Mouse (Mus musculus) activated CD4-positive, CD25-positive, alpha-beta regulatory T cell, adult 9 weeks (primary cell): ENCODE measurements around the gene Parpbp. TPM values are rescaled to one million over a fixed set of nuclear protein-coding genes. Genes with fewer than 3 reads are reported as not detected.

Source experiments
- polyA plus RNA-seq: library from polyadenylated mRNA; unstranded; fragments of 100-300 nt; shearing (Covaris generic); gene quantifications from one replicate; pipeline ENCODE4 v1.2.1, GENCODE M21; 2017

The Parpbp gene
- polyA plus RNA-seq, result 2.2 TPM

DNA sequence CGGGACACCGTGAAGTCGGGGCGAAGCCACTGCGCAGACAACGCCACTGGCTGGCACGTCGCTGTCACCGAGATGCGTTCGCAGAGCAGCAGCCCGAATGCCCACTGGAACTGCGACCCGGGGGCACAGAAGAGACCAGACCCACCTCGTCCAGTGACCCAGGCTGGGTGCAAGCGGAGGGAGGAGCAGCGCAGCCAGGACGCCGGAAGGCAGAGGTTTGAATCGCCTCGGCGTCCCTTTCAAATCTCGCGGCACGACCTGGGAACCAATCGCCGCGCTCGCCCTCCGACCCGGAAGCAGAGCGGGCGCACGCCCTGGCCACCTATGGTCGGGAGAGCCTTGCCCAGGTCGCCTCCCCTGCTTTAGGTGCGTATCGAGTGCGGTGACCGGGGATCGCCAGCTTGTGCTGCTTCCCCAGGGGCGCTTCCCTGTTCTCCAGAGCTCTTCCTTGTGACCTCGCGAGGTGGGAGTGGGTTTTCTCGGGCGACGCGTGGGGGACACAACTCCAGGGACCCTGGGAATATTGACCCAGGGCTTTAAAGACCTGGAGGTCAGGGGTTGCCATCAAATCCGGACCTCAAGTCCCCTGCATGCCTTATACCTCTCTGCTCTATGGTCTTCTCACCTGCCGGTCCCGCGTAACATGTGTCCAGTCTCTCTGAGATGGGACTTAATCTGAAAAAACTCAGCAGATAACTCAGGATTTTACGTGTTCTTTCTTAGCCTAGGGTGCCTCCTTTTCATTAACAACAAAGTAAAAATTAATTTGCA is at the start of gene Parpbp, which contains the start of gene Nup37:
Gene Parpbp, minus strand, starts transcription at position 235 of the 771 bp plus-strand sequence.
Gene Nup37, plus strand, starts transcription at position 286 of the 771 bp plus-strand sequence.

DNA sequence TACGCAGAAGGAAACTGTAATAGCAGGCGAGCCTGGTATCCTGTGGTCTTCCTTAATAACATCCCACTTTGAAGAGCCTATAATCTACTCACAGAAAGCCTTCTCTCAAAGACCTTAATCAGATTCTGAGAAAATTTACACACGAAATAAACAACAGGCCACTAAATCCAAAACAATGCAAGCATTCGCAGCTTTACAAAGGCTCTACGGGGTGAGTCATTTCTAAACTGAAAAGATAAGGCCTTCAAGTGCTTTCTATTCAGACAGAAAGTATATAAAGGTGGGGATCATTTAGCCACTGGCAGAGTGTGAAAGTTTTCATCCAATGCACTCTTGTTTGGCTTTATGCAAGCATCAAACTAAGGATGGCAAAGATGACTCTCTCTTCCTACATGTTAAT is 56.0 kb downstream of the Parpbp start, which contains the start of gene Pmch:
Gene Pmch, plus strand, starts transcription at position 301 of the 400 bp plus-strand sequence.

Other genes starting within 250 kb of the Parpbp start
- not detected for gene Pmch, start 55.9 kb downstream of the Parpbp start, polyA plus RNA-seq
- 33.6 TPM for gene Nup37, start 51 bp upstream of the Parpbp start, polyA plus RNA-seq
- gene Washc3, start 54.2 kb upstream of the Parpbp start, polyA plus RNA-seq, result 117 TPM
- gene Dram1, start 232.1 kb upstream of the Parpbp start, polyA plus RNA-seq, result 1.1 TPM
- 6.9 TPM for gene Gnptab, start 232.2 kb upstream of the Parpbp start, polyA plus RNA-seq